Mouse (Mus musculus): ENCODE measurements around the gene Frmd4b. TPM values are rescaled to one million over a fixed set of nuclear protein-coding genes. Genes with fewer than 3 reads are reported as not detected.

The Frmd4b gene
- total RNA-seq, 1 experiment = 2.1 TPM

- in situ Hi-C loops (cut with MboI; ENCODE audit: low sequenced_read_pairs in 2 of 2, unreplicated experiment in 2 of 2) = no loop called here
- H3K4me3 ChIP-seq (ENCODE audit: insufficient read depth in 1 of 2, low read depth in 1 of 2, low read length in 2 of 2, poor library complexity in 1 of 2, severe bottlenecking in 1 of 2) = no peak overlapping the region
- H3K9ac ChIP-seq (ENCODE audit: insufficient read depth, low read depth, low read length, poor library complexity, severe bottlenecking) = no peak overlapping the region
- peaks cover 2% of the 10 kb centered on the region; the same call in 1 of the 2 replicates for H3K9me3 ChIP-seq (ENCODE audit: control insufficient read depth, insufficient read depth, low read depth, low read length)
- no peak for TF ChIP-seq HCFC1 (IDR thresholded peaks at IDR 0.05; ENCODE audit: borderline replicate concordance, insufficient read depth, low read length)
- TF ChIP-seq MAFK (IDR thresholded peaks at IDR 0.05; ENCODE audit: insufficient read depth, low read depth, low read length) = no peak
- TF ChIP-seq ZC3H11A (IDR thresholded peaks at IDR 0.05; ENCODE audit: borderline replicate concordance, low read depth, low read length) = no peak
- TF ChIP-seq ZNF384 (IDR thresholded peaks at IDR 0.05; ENCODE audit: low read depth, low read length) = no peak
- no peak for TF ChIP-seq CHD2 (IDR thresholded peaks at IDR 0.05; ENCODE audit: low read depth, low read length)
- H3K4me1 ChIP-seq (ENCODE audit: control insufficient read depth in 2 of 2, insufficient read depth in 2 of 2, low read length in 2 of 2, poor library complexity in 1 of 2) = 0 out of 4 replicates have a peak, but pooled peaks cover 0 to 1% of the 10 kb centered on the region in 2 experiments
- peaks cover 2% of the 10 kb centered on the region; the same call in 1 of the 2 replicates for H3K36me3 ChIP-seq (ENCODE audit: control insufficient read depth, insufficient read depth, low read length, poor library complexity, severe bottlenecking)
- peak; percentile 11 for DNase-seq (ENCODE audit: low read depth, low spot score)
- peak overlapping the region; percentile 86 for H3K27ac ChIP-seq (ENCODE audit: insufficient read depth, low read depth, low read length, poor library complexity, severe bottlenecking)
Observed at GRCm38 (mm10) chr6:97647501-97647900, 30.2 kb upstream of the Frmd4b start.

GRCm38 (mm10) chr6:97623330-97623729 is 6.0 kb upstream of the Frmd4b start:
- TF ChIP-seq HCFC1 (IDR thresholded peaks at IDR 0.05; ENCODE audit: borderline replicate concordance, insufficient read depth, low read length) (no peak), MAFK (IDR thresholded peaks at IDR 0.05; ENCODE audit: insufficient read depth, low read depth, low read length) (no peak), ZNF384 (IDR thresholded peaks at IDR 0.05; ENCODE audit: low read depth, low read length) (no peak), CHD2 (IDR thresholded peaks at IDR 0.05; ENCODE audit: low read depth, low read length) (no peak), ZC3H11A (IDR thresholded peaks at IDR 0.05; ENCODE audit: borderline replicate concordance, low read depth, low read length) (no peak)
- in situ Hi-C loops (cut with MboI; ENCODE audit: low sequenced_read_pairs in 2 of 2, unreplicated experiment in 2 of 2) = no loop called here
- DNase-seq (ENCODE audit: low read depth, low spot score) = no peak

DNA sequence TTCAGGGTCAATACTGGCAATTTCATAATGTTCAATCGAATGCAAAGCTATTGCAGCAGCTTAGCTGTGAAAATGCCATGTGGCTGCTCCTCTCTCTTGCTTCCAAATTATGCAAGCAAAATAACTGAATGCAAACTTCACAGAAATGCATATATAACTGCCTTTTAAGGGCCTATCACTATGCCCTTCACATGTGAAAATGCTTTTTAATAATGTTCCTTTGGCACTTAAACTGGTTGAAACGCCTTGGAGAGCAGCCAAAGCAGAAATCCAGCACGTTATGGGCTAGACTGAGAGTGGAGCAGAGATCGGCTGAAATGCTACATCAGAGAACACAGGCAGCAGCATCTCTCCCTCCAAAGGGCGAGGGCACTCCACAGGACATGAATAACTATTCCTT is 4.9 kb upstream of the Frmd4b start:
- in situ Hi-C loops (cut with MboI; ENCODE audit: low sequenced_read_pairs in 2 of 2, unreplicated experiment in 2 of 2) = no loop called here

More at GRCm38 (mm10) chr6:97623330-97623729, 6.0 kb upstream of the Frmd4b start:
- Histone ChIP-seq H3K9me3 (ENCODE audit: control insufficient read depth, insufficient read depth, low read depth, low read length) (no peaks in the 10 kb centered on the region), H3K4me3 (ENCODE audit: insufficient read depth in 1 of 2, low read depth in 1 of 2, low read length in 2 of 2, poor library complexity in 1 of 2, severe bottlenecking in 1 of 2) (no peak overlapping the region), H3K9ac (ENCODE audit: insufficient read depth, low read depth, low read length, poor library complexity, severe bottlenecking) (no peak overlapping the region), H3K36me3 (ENCODE audit: control insufficient read depth, insufficient read depth, low read length, poor library complexity, severe bottlenecking) (no peaks in the 10 kb centered on the region), H3K27ac (ENCODE audit: insufficient read depth, low read depth, low read length, poor library complexity, severe bottlenecking) (no peak overlapping the region), H3K4me1 (ENCODE audit: control insufficient read depth in 2 of 2, insufficient read depth in 2 of 2, low read length in 2 of 2, poor library complexity in 1 of 2) (no peaks in the 10 kb centered on the region)

GRCm38 (mm10) chr6:97617774-97618173 is 433 bp upstream of the Frmd4b start:
- Histone ChIP-seq H3K27ac (ENCODE audit: insufficient read depth, low read depth, low read length, poor library complexity, severe bottlenecking) (no peak overlapping the region), H3K9me3 (ENCODE audit: control insufficient read depth, insufficient read depth, low read depth, low read length) (no peaks in the 10 kb centered on the region), H3K9ac (ENCODE audit: insufficient read depth, low read depth, low read length, poor library complexity, severe bottlenecking) (no peak overlapping the region), H3K4me1 (ENCODE audit: control insufficient read depth in 2 of 2, insufficient read depth in 2 of 2, low read length in 2 of 2, poor library complexity in 1 of 2) (peaks cover 0 to 2% of the 10 kb centered on the region in 2 experiments; a peak in 1 of 4 replicates), H3K36me3 (ENCODE audit: control insufficient read depth, insufficient read depth, low read length, poor library complexity, severe bottlenecking) (no peaks in the 10 kb centered on the region), H3K4me3 (ENCODE audit: insufficient read depth in 1 of 2, low read depth in 1 of 2, low read length in 2 of 2, poor library complexity in 1 of 2, severe bottlenecking in 1 of 2) (peak overlapping the region; percentile 74 to 84)
- TF ChIP-seq ZNF384 (IDR thresholded peaks at IDR 0.05; ENCODE audit: low read depth, low read length) = no peak
- TF ChIP-seq MAFK (IDR thresholded peaks at IDR 0.05; ENCODE audit: insufficient read depth, low read depth, low read length) = no peak
- no peak for TF ChIP-seq ZC3H11A (IDR thresholded peaks at IDR 0.05; ENCODE audit: borderline replicate concordance, low read depth, low read length)
- TF ChIP-seq CHD2 (IDR thresholded peaks at IDR 0.05; ENCODE audit: low read depth, low read length) = no peak
- no peak for TF ChIP-seq HCFC1 (IDR thresholded peaks at IDR 0.05; ENCODE audit: borderline replicate concordance, insufficient read depth, low read length)
- DNase-seq (ENCODE audit: low read depth, low spot score) = no peak
- in situ Hi-C loops (cut with MboI; ENCODE audit: low sequenced_read_pairs in 2 of 2, unreplicated experiment in 2 of 2) = no loop called here

More for the DNA sequence above, 4.9 kb upstream of the Frmd4b start:
- Histone ChIP-seq H3K36me3 (ENCODE audit: control insufficient read depth, insufficient read depth, low read length, poor library complexity, severe bottlenecking) (no peaks in the 10 kb centered on the region), H3K27ac (ENCODE audit: insufficient read depth, low read depth, low read length, poor library complexity, severe bottlenecking) (no peak overlapping the region), H3K9me3 (ENCODE audit: control insufficient read depth, insufficient read depth, low read depth, low read length) (no peaks in the 10 kb centered on the region), H3K4me1 (ENCODE audit: control insufficient read depth in 2 of 2, insufficient read depth in 2 of 2, low read length in 2 of 2, poor library complexity in 1 of 2) (no peaks in the 10 kb centered on the region; a peak in 1 of 4 replicates), H3K9ac (ENCODE audit: insufficient read depth, low read depth, low read length, poor library complexity, severe bottlenecking) (no peak overlapping the region), H3K4me3 (ENCODE audit: insufficient read depth in 1 of 2, low read depth in 1 of 2, low read length in 2 of 2, poor library complexity in 1 of 2, severe bottlenecking in 1 of 2) (no peak overlapping the region)
- DNase-seq (ENCODE audit: low read depth, low spot score) = no peak
- TF ChIP-seq HCFC1 (IDR thresholded peaks at IDR 0.05; ENCODE audit: borderline replicate concordance, insufficient read depth, low read length) (no peak), ZC3H11A (IDR thresholded peaks at IDR 0.05; ENCODE audit: borderline replicate concordance, low read depth, low read length) (no peak), ZNF384 (IDR thresholded peaks at IDR 0.05; ENCODE audit: low read depth, low read length) (no peak), CHD2 (IDR thresholded peaks at IDR 0.05; ENCODE audit: low read depth, low read length) (no peak), MAFK (IDR thresholded peaks at IDR 0.05; ENCODE audit: insufficient read depth, low read depth, low read length) (no peak)
